Mouse (Mus musculus): ENCODE data around the gene Fgfr2. TPM values are rescaled to one million over a fixed set of nuclear protein-coding genes. Genes with fewer than 3 reads are reported as not detected.

Gene Fgfr2
- polyA plus RNA-seq, 1 experiment: 3.0 TPM

- no peak for TF ChIP-seq CTCF (IDR thresholded peaks at IDR 0.05; ENCODE audit: control insufficient read depth, insufficient read depth, insufficient replicate concordance, low read depth, low read length)
- TF ChIP-seq POLR2A (IDR thresholded peaks at IDR 0.05; ENCODE audit: control insufficient read depth, low read depth, low read length): no peak
- Histone ChIP-seq H3K4me1 (ENCODE audit: control insufficient read depth, insufficient read depth, low read length) (no peaks in the 10 kb centered on the region), H3K27me3 (ENCODE audit: control insufficient read depth, insufficient read depth, low read length) (no peaks in the 10 kb centered on the region), H3K4me3 (ENCODE audit: control insufficient read depth, low read depth, low read length) (no peak overlapping the region), H3K27ac (ENCODE audit: control insufficient read depth, insufficient read depth, low read depth, low read length) (no peak overlapping the region), H3K36me3 (ENCODE audit: control insufficient read depth, insufficient read depth, low read length) (no peaks in the 10 kb centered on the region)
Measured at GRCm38 (mm10) chr7:130121507-130121906, 3001.6 kb downstream of the Fgfr2 start.

GRCm38 (mm10) chr7:130119466-130119865, 3003.7 kb downstream of the Fgfr2 start:
- H3K4me1 ChIP-seq (ENCODE audit: control insufficient read depth, insufficient read depth, low read length): no peaks in the 10 kb centered on the region
- no peak overlapping the region for H3K27ac ChIP-seq (ENCODE audit: control insufficient read depth, insufficient read depth, low read depth, low read length)
- H3K4me3 ChIP-seq (ENCODE audit: control insufficient read depth, low read depth, low read length): no peak overlapping the region
- no peaks in the 10 kb centered on the region for H3K27me3 ChIP-seq (ENCODE audit: control insufficient read depth, insufficient read depth, low read length)
- H3K36me3 ChIP-seq (ENCODE audit: control insufficient read depth, insufficient read depth, low read length): no peaks in the 10 kb centered on the region
- TF ChIP-seq POLR2A (IDR thresholded peaks at IDR 0.05; ENCODE audit: control insufficient read depth, low read depth, low read length) (no peak), CTCF (IDR thresholded peaks at IDR 0.05; ENCODE audit: control insufficient read depth, insufficient read depth, insufficient replicate concordance, low read depth, low read length) (no peak)

- TF ChIP-seq CTCF (IDR thresholded peaks at IDR 0.05; ENCODE audit: control insufficient read depth, insufficient read depth, insufficient replicate concordance, low read depth, low read length) (no peak), POLR2A (IDR thresholded peaks at IDR 0.05; ENCODE audit: control insufficient read depth, low read depth, low read length) (no peak)
- Histone ChIP-seq H3K27ac (ENCODE audit: control insufficient read depth, insufficient read depth, low read depth, low read length) (no peak overlapping the region), H3K4me3 (ENCODE audit: control insufficient read depth, low read depth, low read length) (no peak overlapping the region), H3K36me3 (ENCODE audit: control insufficient read depth, insufficient read depth, low read length) (no peaks in the 10 kb centered on the region), H3K4me1 (ENCODE audit: control insufficient read depth, insufficient read depth, low read length) (no peaks in the 10 kb centered on the region), H3K27me3 (ENCODE audit: control insufficient read depth, insufficient read depth, low read length) (no peaks in the 10 kb centered on the region)
Measured at GRCm38 (mm10) chr7:130118726-130119125, 3004.4 kb downstream of the Fgfr2 start.

GRCm38 (mm10) chr7:130117466-130118123, 3005.6 kb downstream of the Fgfr2 start:
- H3K4me3 ChIP-seq (ENCODE audit: control insufficient read depth, low read depth, low read length): no peak overlapping the region
- H3K36me3 ChIP-seq (ENCODE audit: control insufficient read depth, insufficient read depth, low read length): no peaks in the 10 kb centered on the region
- no peaks in the 10 kb centered on the region for H3K4me1 ChIP-seq (ENCODE audit: control insufficient read depth, insufficient read depth, low read length)
- no peaks in the 10 kb centered on the region for H3K27me3 ChIP-seq (ENCODE audit: control insufficient read depth, insufficient read depth, low read length)
- H3K27ac ChIP-seq (ENCODE audit: control insufficient read depth, insufficient read depth, low read depth, low read length): no peak overlapping the region
- no peak for TF ChIP-seq POLR2A (IDR thresholded peaks at IDR 0.05; ENCODE audit: control insufficient read depth, low read depth, low read length)
- no peak for TF ChIP-seq CTCF (IDR thresholded peaks at IDR 0.05; ENCODE audit: control insufficient read depth, insufficient read depth, insufficient replicate concordance, low read depth, low read length)

GRCm38 (mm10) chr7:130114436-130114835, 3008.7 kb downstream of the Fgfr2 start:
- TF ChIP-seq POLR2A (IDR thresholded peaks at IDR 0.05; ENCODE audit: control insufficient read depth, low read depth, low read length) (no peak), CTCF (IDR thresholded peaks at IDR 0.05; ENCODE audit: control insufficient read depth, insufficient read depth, insufficient replicate concordance, low read depth, low read length) (no peak)
- H3K27ac ChIP-seq (ENCODE audit: control insufficient read depth, insufficient read depth, low read depth, low read length): no peak overlapping the region
- no peaks in the 10 kb centered on the region for H3K27me3 ChIP-seq (ENCODE audit: control insufficient read depth, insufficient read depth, low read length)
- no peak overlapping the region for H3K4me3 ChIP-seq (ENCODE audit: control insufficient read depth, low read depth, low read length)
- no peaks in the 10 kb centered on the region for H3K36me3 ChIP-seq (ENCODE audit: control insufficient read depth, insufficient read depth, low read length)
- no peaks in the 10 kb centered on the region for H3K4me1 ChIP-seq (ENCODE audit: control insufficient read depth, insufficient read depth, low read length)

Other genes starting within 250 kb of the Fgfr2 start
- 28.6 and 38.7 TPM in 2 replicates for gene Zranb1, start 192.2 kb downstream of the Fgfr2 start, polyA plus RNA-seq (2012; rRNA removed)
- 54.9 and 59.0 TPM in 2 replicates for gene Ctbp2, start 1.0 kb upstream of the Fgfr2 start, polyA plus RNA-seq (2012; rRNA removed)